Mouse (Mus musculus): ENCODE data around the gene Pced1b.

DNA sequence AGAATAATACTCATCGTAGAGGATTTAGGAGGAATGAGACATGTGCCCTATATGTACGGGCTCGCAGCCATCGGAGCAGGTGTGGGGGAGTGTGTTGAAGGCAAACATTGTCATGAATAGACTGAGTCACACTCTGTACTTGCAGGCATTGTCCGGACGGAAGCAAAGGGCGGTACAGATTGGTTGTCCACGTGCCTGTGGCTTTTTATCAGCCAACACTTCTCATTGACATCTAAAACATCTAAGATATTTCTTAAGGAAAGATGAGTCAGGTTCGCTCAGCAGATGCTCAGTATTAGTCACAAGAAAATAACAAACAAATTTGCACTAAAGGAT, 68.5 kb downstream of the Pced1b start:
- no peak for TF ChIP-seq CTCF (IDR thresholded peaks at IDR 0.05; ENCODE audit: low read depth, low read length)
- no peak for TF ChIP-seq POLR2AphosphoS5 (IDR thresholded peaks at IDR 0.05; ENCODE audit: insufficient replicate concordance, low read depth, low read length)
- TF ChIP-seq GATA1 (IDR thresholded peaks at IDR 0.05; ENCODE audit: borderline replicate concordance, low read length), result no peak
- TF ChIP-seq TAL1 (conservative IDR thresholded peaks at IDR 0.05; ENCODE audit: low read depth, low read length), result no peak

All from G1E (cell line).